Mouse (Mus musculus): ENCODE results near the gene Gm8994.

Gene Gm8994

DNA sequence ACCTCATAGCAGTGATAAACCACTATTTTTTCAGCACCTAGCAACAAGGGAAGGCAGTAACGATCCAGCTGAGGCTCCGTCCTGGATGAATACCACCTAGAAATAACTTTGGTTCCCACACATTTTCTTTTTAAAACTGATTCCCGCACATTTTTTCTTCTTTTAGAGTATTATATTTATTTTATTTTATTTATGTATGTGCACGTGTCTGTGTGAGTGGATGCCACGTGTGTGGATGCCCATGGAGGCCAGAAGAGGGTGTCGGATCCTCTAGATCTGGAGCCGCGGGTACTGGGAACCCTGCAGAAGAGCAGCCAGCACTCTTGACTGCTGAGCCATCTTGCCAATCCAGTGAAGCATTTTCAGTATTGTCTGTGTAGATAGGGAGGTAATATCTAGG lies 36.0 kb downstream of the Gm8994 start:
- DNase-seq (ENCODE audit: low spot score in 2 of 2), result no peak

DNA sequence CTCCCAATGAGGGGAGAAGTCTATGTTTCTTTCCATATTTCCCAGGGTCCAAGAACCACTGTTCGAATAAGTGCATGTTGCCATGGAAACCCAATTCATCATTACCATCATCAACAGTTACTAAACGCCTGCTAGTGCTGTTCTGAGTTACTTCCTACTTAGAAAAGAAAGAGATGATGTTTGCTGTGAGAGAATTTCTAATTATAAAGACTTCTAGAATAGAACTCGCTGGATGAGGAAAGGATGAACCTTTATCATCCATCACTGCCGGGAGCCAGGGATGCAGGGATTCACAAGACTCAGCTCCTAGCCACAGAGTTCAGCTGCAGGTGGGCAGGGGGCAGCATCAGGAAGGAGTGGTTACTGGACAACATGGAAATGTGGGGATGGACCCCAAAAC lies 36.7 kb downstream of the Gm8994 start:
- DNase-seq (ENCODE audit: low spot score in 2 of 2), result no peak

DNA sequence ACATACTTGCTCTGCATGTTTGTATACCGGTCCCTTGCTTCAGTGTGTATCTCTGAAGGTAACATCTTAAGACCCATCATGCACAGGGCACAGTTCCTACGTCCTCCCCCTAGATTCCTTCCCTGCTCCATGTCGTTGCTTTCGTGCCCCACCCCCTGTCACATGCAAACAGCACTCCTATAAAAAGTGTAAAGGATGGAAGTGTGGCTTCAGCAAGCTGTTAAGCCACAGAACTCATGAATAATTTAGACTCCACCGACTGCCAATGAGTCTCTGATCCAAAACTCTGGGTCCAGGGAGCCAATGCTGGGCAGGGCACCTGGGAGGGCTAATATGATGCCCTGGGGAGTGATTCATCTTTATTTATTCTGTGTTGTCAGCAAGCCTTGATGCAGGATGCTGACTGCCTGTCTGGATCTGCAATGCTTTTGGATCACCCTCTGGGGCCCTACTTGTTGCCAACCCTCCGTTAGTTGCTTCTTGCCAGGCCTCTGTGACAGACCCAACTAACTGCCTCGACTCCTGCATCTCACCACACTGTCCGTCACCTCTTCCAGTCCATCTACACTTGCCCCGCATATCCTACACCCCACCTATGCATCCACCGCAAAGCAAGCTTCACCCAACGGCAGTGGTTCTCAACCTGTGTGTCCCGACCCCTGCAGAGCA lies 37.2 kb downstream of the Gm8994 start:
- no peak for DNase-seq (ENCODE audit: low spot score in 2 of 2)

DNA sequence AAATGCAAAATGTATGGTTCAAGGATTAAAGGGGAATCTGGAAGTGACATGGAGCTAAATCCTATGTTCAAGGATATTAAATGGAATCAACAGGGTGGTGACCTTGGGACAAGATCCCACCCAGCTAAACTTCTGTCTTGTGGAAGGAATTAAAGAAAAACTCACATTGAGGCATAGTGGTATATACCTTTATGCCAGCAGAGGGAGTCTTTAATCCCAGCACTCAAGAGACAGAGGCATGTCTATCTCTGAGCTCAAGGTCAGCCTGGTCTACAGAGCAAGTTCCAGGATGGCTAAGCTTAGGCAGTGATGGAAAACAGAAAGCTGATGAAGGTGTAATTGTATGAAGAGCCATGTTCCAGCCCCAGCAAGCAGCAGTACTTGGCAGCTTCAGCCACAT lies 48.8 kb downstream of the Gm8994 start:
- DNase-seq (ENCODE audit: low spot score in 2 of 2), result no peak
